Mouse (Mus musculus) naive thymus-derived CD4-positive, alpha-beta T cell, adult 2 months (primary cell): Measurements from ENCODE around the gene Tns4.
A peak's percentile ranks its signal among the peaks of the same experiment; 100 is the strongest.

Experiments used
- DNase-seq: peaks from one replicate; pipeline ENCODE4 v3.0.0-alpha.2; 2011; ENCODE audit warnings: low read depth

The Tns4 gene

DNA sequence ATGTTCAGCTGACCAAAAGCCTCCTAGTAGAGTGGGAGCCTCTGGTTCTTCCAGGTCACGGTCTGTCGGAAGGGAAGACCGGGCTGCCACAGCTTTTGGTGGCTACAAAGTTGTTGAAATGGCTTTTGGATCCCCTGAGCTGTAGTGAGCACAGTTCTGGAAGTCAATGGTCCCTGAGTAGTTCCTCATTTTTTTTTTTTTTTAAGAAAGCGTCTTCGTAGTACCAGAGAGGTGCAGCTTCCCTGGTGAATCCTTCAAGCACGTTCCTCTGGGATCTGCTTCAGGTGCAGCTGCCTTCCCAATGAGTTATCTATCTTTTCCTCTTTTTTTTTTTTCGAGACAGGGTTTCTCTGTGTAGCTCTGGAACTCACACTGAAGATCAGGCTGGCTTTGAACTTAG is 4.6 kb upstream of the Tns4 start:
- DNase-seq = no peak

DNA sequence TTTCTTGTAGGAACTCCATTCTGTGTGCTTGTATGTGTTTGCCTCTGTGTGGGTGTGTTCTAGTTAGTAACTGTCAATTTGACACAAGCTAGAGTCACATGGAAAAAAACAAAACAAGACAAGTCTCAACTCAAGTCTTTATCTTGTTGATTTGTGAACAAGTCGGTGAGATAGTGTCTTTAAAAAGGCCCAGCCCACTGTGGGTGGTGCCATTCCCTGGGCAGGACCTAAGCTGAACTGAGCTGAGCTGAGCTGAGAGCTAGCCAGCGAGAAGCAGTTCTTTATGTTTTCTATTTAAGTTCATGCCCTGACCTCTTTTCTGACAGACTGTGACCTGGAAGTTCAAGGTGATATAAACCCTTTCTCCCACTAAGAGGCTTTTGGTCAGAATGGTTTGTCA is 2.6 kb upstream of the Tns4 start:
- DNase-seq = no peak

DNA sequence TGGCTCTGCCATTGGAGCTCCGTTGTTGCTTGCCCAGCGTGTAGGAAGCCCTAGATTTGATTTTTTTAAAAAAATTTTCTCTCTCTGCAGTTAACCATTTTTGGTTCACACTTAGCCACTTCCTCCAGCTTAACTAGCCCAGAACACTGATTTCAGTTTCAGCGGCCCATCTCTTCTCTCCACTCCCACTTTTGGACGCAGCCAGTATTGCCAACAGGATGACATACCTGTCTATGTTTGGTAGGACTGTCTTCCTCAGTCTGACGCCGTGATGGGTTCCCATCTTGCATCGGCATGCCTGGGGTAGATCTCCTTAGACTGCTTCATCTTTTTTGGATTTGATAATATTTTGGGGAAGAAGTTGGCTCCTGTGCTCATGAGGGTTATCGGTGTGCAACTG is 1.3 kb upstream of the Tns4 start:
- no peak for DNase-seq

DNA sequence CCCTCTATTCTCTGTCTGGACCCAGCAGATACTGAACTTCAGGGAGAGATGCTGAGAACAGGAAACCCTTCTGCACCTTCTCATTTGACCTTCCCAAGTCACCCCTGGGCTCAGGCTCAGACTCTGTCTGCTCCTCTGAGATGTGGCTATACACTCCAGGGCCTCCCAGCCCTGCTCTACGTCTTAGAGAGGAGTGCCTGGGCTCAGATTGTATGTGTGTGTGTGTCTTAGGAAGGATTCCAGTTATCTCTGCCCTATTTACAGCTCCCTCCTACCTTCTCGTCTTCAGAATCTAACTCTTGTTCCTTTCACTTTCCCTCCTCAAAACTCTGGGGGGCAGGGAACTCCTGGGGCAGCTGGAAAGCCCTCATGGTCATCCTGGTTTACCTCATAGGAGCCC is 620 bp downstream of the Tns4 start:
- DNase-seq = no peak

DNA sequence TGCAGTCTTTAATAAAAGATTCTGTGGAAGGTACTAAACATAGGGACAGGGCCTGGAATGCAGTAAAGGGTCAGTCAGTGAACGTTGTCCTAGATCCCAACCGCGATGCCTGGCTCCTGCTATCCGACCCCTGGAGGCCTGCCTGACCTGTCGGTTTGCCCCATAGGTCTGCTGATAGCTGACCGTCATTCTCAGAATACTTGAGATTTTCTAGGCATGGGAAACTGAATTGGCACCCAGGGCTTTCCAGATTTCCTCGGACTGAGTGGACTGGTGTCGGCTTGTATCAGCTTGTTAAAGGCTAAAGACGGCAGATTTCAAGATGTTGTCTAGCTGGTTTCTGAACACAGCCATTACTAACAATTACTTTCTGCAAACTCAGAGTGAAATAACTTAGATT is 4.7 kb downstream of the Tns4 start:
- no peak for DNase-seq

DNA sequence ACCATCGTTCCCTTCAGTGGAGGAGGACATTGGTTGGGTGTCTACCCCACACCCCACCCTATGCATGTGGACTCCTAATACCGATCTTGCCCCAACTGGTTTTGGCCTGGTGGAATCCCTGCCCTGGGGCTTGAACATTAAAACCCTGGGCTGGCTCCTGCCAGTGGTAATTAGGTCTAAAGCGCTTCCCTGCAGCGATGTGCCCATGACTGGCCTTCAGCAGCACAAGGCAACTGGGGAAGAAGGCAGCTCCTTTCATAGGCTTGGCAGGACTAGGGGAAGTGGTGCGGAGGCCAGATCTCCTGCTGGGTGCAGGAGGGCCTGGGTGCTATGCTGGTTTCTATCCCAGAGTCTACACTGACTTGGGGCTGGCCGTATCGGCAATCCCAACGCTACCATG is 5.6 kb downstream of the Tns4 start:
- DNase-seq = no peak

DNA sequence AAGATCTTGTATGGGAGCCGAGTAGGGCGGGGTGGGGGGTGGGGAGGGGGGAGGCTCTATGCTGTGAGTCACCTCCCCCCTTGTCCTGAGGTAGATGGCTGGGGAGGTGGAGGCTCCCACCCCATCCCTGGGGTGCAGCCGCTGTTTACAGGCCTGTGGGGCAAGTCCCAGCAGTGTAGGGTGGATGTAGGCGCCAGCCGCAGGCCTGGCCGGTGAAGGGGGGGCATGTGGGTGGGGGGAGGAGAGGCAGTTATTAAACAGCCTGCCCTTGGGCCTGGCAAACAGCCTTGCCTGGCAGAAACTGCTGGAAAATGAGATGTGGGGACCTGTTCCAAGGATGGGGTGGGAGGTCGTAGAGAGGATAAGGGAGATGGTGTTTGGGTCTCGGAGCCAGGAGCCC is 7.0 kb downstream of the Tns4 start:
- no peak for DNase-seq

DNA sequence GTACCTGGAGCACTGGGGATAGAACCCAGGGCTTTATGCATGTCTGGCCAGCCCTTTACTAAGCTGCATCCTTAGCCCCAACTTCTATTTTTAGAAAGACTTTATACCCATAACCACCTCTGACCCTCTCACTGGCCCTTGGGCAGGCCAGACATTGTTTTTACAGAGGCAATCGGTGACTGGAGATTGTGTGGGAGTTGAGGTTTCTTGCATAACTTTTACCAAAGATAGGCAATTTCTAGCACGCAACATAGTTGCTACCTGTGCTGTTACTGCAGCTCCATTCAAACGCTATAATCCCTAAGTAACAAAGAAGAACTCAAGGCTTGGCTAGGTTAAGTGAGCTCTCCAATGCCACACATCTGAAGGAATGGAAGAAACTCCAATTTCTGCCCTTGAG is 7.5 kb downstream of the Tns4 start:
- DNase-seq = no peak

DNA sequence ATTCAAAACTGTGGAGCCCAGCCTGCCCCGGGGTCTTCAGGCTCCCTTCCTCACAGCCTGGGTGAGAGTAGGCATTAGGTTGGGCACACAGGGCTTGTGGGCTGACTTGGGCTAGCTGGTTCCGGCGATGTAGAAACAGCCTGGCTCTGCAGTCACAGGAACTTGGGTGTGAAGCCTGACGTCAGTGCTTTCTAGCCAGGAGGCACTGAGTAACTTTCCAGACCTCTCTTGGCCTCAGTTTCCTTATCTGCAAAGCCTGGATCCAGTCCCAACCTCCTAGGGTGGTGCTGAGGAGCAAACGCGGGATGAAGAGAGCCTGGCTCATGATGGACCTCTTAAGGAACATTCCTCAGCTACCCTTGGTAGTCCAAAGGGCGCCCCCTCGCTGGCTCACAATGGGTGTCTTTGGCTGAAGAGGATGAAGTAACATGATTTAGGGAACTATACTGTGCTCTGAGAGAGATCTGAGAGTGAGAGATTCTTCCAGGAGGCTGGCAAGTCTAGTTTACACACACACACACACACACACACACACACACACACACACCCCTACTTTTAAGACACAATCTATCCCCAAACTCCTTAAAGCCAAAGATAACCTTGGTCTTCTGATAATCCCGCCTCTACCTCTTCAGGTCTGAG is 8.1 kb downstream of the Tns4 start:
- DNase-seq = no peak

DNA sequence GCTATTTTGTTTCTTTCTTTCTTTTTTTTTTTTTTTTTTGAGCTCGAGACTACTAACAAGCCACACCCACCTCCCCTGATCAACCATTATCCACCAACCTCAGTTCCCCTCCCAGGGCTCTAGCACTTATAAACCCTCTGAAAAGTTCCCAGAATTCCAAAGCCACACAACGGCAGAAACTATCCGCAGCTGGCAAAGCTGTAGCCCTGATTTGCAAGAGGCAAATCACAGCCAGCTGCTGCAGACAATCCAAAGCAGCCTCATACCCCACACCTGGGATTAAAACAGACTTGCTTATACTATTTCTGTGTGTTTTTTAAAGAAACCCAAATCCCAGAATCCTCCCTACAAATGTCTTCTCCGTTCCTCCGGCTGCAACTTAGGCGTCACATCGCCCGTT is 11.2 kb downstream of the Tns4 start:
- no peak for DNase-seq

DNA sequence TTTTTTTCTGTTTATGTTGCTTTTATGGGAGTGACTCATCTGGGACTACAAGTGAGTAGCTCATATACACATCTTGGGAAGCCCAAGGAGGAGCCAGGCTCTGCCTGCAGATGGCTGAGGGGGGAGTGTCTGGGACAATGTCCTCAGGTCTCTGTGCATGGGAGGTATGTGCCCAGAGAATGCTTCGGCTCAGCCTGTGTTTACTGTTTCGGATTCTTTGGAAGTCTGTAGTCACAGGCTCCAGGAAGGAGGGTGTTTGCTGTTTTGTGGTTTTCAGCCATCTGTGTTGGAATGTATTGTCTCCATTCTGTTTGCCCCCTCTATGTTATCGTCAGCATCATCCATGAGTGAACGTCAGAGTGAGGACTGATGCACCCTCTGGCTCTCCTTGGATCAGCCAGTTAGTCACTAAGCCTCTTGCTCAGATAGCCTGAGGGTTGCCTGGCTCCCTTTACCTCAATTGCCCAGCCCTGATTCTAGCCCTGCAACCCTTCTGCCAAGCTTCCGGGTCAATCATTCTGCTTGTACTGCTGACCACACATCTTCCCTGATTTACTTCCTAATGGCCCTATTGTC is 12.3 kb downstream of the Tns4 start:
- no peak for DNase-seq

DNA sequence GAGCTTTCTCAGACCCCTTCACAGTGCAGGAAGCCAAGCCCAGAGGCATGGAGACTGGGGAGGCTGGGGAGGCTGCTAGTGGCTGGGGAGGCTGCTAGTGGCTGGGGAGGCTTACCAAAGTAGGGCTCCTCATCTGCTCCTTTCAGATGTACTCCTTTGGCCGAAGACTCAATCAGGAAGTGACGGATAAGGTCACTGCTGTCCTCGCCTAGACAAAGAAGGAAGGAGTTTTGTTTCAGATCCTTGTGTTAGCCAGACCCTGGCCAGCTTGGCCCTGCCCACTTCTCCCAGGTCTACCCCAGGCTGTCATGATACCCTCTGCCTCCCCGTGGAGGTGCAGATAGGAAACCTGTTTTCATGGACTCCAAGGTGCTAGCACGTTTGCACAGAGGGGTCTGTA is 15.3 kb downstream of the Tns4 start:
- DNase-seq = no peak

DNA sequence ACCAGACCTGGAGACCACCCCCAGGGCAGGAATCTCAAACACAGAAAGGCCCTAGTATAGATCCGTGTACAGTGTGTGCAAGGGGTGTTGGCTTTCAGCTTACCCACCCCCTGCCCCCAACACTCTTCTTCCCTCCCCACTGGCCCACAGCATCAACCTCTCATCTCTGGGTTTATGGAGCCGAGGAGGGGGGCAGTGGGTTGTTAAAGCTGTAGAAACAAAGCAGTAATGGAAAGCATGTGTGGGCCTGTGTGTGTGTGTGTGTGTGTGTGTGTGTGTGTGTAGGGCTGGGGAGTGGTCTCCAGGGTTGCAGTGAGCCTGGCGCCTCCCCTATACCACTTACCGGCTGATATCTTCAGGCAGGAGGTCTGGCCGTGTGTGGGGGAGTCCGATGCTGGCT is 17.2 kb downstream of the Tns4 start:
- no peak for DNase-seq

DNA sequence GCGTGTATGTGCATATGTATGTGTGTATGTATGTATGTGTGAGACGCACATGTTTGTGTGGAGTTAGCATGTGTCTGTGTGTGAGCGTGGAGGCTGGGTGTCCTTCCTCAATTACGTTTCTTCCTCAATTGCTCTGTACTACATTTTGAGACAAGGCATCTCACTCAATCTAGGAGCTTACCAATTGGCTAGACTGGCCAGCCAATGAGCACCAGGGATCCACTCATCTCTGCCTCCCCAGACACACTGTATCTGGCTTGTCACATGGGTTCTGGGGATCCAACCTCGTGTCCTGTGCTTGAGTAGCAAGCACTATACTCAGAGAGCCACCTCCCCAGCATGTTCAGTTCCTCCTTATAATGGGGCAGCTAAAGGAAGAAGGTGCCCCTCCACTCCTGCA is 20.7 kb downstream of the Tns4 start:
- no peak for DNase-seq

DNA sequence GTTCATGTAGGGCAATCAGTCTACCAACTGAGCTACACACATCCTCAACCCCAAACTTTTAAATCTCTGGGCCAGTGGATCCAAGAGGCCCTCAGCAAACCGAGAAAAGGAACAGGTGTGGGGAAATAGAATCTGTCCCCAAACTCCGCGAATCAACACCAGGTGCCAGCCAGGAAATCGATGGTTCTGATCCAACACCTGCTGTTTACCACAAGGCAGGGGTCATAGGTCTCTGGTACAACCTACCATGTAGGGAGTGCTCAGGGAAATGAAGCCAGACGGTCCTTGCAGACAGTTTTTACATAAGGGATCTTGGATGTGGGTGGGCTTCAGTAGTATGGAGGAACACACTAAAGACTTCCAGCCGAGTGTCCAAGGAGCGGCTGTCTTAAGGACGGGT is 21.5 kb downstream of the Tns4 start:
- no peak for DNase-seq

DNA sequence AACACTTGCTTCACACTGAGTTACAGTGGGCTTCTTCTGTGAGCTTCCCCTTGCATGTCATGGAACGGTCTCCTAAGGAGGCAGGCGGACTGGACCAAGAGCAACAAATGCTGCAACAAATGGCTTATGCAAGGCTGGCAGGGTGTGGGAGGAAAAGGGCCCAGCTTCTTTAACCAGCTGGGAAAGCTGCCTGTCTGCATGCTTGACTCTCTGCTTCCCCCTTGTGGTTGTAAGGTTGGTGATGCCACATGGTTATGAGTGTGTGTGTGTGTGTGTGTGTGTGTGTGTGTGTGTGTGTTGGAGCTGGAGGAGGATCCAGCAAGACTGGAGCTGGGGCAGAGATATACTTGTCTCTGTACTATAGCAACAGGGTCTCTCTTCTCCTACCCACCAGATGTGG is 23.1 kb downstream of the Tns4 start:
- DNase-seq = peak; percentile 91

DNA sequence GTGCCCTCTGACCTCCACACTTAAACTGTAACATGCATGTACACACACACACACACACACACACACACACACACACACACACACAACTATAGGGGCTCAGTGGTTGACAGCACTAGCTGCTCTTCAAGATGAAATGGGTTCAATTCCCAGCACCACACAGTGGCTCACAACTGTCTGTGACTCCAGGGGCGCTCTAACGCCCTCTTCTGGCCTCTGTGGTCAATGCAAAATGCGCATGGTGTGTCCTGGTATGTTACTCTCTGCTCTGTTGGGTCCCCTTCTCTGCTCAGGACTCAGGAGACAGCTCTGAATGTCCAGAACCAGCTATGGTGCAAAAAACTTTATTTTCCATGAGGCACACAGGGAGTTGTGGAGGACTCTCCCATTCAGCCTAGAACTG is 23.8 kb downstream of the Tns4 start:
- DNase-seq = peak; percentile 41

DNA sequence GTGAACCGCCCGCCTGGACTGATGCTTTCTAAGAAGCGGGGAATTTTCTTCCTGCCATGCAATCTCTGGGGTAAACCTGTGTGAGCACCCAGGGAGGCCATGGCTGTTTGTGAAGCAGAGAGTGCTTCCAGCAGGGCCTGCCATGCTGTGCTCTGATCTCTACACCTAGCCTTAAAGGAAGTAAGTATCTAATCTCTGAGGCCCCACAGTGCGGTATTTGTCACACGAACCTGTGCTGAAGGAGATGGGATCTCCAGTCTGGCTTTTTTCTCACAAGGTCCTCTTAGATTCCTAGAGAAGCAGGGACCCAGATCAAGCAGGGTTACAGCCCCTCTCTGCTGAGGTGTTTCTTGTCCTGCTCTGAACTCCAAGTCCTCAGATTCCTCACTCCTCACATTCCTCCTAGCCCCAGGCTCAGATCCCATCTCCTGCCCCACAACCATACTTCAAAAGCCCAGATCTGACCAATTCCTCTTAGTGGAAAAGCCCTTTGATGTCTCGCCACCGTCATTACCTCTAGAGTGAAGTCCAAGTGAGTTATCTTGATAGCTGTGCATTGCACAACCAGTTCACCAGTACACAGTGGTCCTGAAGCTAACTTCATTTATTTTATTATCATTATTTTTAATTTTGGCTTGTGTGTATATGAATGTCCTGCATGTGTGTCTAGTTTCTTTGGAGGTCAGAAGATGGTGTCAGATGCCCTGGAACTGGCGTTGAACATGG is 25.5 kb downstream of the Tns4 start:
- peak; percentile 45 for DNase-seq

DNA sequence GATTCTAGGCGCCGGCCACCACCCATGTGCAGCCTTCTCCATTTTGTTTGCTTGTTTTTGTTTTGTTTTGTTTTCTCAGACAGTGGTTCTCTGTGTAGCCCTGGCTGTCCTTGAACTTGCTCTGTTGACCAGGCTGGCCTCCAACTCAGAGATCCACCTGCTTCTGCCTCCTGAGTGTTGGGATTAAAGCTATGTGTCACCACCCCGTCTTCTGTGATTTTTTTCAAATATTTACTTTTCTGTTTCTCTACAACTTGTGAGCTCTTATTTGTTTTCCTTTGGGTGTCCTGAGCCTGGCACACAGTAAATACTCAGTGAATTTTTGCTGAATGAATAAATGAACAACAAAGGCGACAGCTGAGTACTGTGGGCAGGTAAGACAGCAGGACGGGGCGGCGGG is 26.4 kb downstream of the Tns4 start:
- no peak for DNase-seq

DNA sequence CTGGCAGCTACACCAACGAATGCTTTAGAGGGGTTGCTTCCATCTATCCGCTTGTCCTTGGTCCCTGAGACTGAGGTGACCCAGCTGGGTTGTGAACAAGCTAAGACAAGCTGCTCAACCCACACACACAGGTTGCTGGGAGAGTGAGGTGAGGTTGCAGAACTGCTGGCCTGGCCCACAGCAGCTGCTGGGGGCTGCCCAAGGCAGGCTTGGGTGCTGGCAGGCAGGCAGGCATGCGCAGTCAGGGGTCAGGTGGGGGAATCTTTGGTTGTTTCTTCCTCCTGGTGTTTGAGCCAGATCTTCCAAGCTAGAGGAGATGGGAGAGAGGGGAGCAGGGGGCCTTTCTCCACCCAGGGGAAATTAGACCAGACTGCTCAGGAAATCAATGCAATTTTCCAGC is 28.7 kb downstream of the Tns4 start:
- DNase-seq = no peak

DNA sequence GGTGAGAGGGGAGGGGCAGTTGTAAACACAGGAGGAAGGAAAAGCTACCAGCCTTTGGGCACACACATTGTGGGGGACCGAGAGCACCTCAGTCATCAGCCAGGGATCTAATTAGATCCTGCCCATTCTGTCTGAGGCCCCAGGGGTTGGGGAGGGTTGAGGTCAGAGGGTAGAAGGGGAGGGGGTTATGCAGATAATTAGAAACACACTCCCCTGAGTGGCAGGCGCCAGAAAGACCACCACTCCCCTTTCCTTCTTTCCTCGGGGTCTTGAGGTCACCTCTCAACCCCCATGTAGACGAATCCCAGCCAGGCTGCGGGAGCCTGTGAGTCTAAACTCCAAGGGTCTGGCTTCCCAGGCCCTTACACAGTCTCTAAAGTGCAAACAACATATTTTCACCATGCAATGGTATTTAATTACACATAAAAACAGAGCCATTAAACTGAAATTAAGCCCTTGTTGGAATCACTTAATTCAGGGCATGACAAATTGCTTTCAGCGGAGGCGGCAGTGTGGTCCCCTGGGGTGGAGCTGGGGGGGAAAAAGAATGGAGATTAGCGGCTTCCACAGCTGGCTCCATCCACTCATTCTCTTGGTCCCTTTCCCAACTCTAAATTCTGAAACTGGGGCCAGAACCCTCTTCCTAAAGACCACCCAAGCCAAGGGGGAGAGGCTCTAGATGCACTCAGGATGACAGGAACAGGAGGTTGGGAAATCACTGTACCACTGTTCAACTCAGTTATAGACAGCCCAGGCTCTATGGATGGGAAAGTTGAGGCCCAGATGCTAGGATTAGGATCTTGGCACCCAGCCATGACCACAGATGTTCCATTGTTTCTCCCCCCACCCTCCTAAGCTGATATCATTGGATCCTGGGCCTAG is 33.3 kb downstream of the Tns4 start:
- DNase-seq = no peak

DNA sequence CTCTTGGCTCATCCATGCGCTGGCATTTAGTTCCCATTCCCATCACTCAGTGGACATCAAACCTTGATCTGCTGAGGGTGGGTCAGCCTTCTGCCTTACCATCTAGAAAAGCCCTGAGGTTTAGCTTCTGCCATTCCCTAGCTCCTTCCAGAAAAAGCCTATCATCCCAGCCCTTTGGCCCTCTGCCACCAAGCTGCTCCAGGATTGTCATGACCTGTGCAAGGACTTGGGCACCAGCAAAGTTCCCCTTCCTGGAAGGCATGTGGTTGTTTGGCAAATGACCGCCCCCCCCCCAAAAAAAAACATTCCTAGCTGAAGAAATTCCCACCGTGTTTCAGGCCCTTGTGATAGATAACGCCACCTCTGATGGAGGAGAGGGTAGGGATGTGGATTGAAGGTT is 34.0 kb downstream of the Tns4 start:
- DNase-seq = no peak

DNA sequence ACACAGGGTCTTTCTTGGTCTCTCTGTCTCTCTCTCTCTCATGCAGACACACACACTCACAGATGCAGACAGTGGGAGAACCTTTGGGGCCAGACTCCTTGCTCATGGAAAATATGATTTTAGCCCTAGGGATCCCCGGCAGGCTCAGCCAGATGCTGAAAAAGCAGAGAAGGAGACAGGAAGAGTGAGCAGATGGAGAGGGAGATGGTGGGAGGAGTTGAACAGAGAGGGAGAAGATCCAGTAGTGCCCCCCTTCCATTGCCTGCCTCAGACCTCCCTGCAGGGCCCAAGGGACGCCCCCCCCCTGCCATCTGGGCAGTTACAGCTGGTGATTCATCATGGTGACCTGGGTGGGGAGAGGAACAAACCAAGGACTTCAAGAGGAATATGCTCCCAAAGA is 41.5 kb downstream of the Tns4 start:
- DNase-seq = no peak
